10 mouse cellular contexts compared by ENCODE assay signal in genomic region chr4:32923436-32923835, GRCm38 (mm10). TPM values are rescaled to one million over a fixed set of nuclear protein-coding genes. Genes with fewer than 3 reads are reported as not detected.
DNase-seq lines count a peak whose midpoint lies in the region; ATAC-seq and TF ChIP-seq lines count a peak whose summit lies in the region.
"Had no signal": no experiment of that assay in that cellular context is flagged by ENCODE, and none has a peak within 500 bp of the region (broad histone marks: within the 10 kb centered on the region; RNA-seq: fewer than 3 reads in every experiment).

No protein-coding gene starts in this region.

- TF ChIP-seq POLR2A in brain, embryonic 14.5 days (IDR thresholded peaks at IDR 0.05; ENCODE audit: borderline replicate concordance, extremely low read depth, insufficient read depth, insufficient read length, poor library complexity, severe bottlenecking) = peak; percentile 35; the same call in 1 of the 2 replicates

- H3K4me2 ChIP-seq in heart, embryonic 13.5 days = peak overlapping the region; percentile 53
- H3K4me2 ChIP-seq in forebrain, embryonic 13.5 days = peak overlapping the region; percentile 52
- peak overlapping the region; percentile 47 for H3K4me2 ChIP-seq in midbrain, embryonic 12.5 days (replicated peaks)
- no peak overlapping the region for H3K4me2 ChIP-seq in intestine, embryonic 16.5 days (ENCODE audit: low read depth, low read length)

- intact Hi-C loops in heart, postnatal 25 days (cut with DNase I) = no loop called here

- TF ChIP-seq CTCF in brain, embryonic 14.5 days (IDR thresholded peaks at IDR 0.05; ENCODE audit: borderline replicate concordance, extremely low read depth, insufficient read depth, insufficient read length) = no peak

- no peak for ATAC-seq in heart, embryonic 13.5 days (ENCODE audit: extremely low read depth, insufficient number of reproducible peaks, low FRiP score, low TSS enrichment)
- ATAC-seq in forebrain, embryonic 13.5 days = peak; percentile 96
- peak; percentile 95 for ATAC-seq in midbrain, embryonic 12.5 days (ENCODE audit: low FRiP score, low read depth)
- ATAC-seq in intestine, embryonic 16.5 days = no peak

- H3K9me3 ChIP-seq in heart, embryonic 13.5 days = no peaks in the 10 kb centered on the region
- H3K9me3 ChIP-seq in forebrain, embryonic 13.5 days (replicated peaks) = no peaks in the 10 kb centered on the region
- H3K9me3 ChIP-seq in midbrain, embryonic 12.5 days = no peaks in the 10 kb centered on the region
- no peaks in the 10 kb centered on the region for H3K9me3 ChIP-seq in intestine, embryonic 16.5 days (ENCODE audit: control insufficient read depth, low read length)
- H3K9me3 ChIP-seq: G1E had no signal

- peak overlapping the region; percentile 37 for H3K9ac ChIP-seq in heart, embryonic 13.5 days
- H3K9ac ChIP-seq in forebrain, embryonic 13.5 days = peak overlapping the region; percentile 49
- H3K9ac ChIP-seq in midbrain, embryonic 12.5 days (replicated peaks) = peak overlapping the region; percentile 52
- no peak overlapping the region for H3K9ac ChIP-seq in intestine, embryonic 16.5 days (ENCODE audit: low read depth, low read length)

- H3K36me3 ChIP-seq in heart, embryonic 13.5 days = no peaks in the 10 kb centered on the region
- no peaks in the 10 kb centered on the region for H3K36me3 ChIP-seq in forebrain, embryonic 13.5 days (ENCODE audit: poor library complexity, severe bottlenecking)
- H3K36me3 ChIP-seq in midbrain, embryonic 12.5 days = no peaks in the 10 kb centered on the region
- no peaks in the 10 kb centered on the region for H3K36me3 ChIP-seq in intestine, embryonic 16.5 days (ENCODE audit: control insufficient read depth, insufficient read depth, low read length)
- H3K36me3 ChIP-seq: G1E had no signal

- H3K4me3 ChIP-seq in heart, embryonic 13.5 days = peak overlapping the region; percentile 20
- H3K4me3 ChIP-seq in forebrain, embryonic 13.5 days = peak overlapping the region; percentile 29
- H3K4me3 ChIP-seq in midbrain, embryonic 12.5 days = peak overlapping the region; percentile 30
- H3K4me3 ChIP-seq in intestine, embryonic 16.5 days (ENCODE audit: low read length) = no peak overlapping the region

- H3K4me1 ChIP-seq in heart, embryonic 13.5 days = peaks cover 23% of the 10 kb centered on the region
- peaks cover 41% of the 10 kb centered on the region for H3K4me1 ChIP-seq in forebrain, embryonic 13.5 days
- peaks cover 47% of the 10 kb centered on the region for H3K4me1 ChIP-seq in midbrain, embryonic 12.5 days
- H3K4me1 ChIP-seq in intestine, embryonic 16.5 days (ENCODE audit: control insufficient read depth, insufficient read depth, low read length) = no peaks in the 10 kb centered on the region

- H3K27me3 ChIP-seq in heart, embryonic 13.5 days (replicated peaks) = no peaks in the 10 kb centered on the region
- H3K27me3 ChIP-seq in forebrain, embryonic 13.5 days = no peaks in the 10 kb centered on the region
- H3K27me3 ChIP-seq in midbrain, embryonic 12.5 days = no peaks in the 10 kb centered on the region
- H3K27me3 ChIP-seq in intestine, embryonic 16.5 days (replicated peaks; ENCODE audit: control insufficient read depth, insufficient read depth, low read length) = no peaks in the 10 kb centered on the region

- H3K27ac ChIP-seq in heart, embryonic 13.5 days (replicated peaks) = no peak overlapping the region; the same call in 1 of the 2 replicates
- peak overlapping the region; percentile 95 for H3K27ac ChIP-seq in forebrain, embryonic 13.5 days
- H3K27ac ChIP-seq in midbrain, embryonic 12.5 days (replicated peaks) = peak overlapping the region; percentile 96
- H3K27ac ChIP-seq in intestine, embryonic 16.5 days (ENCODE audit: low read length) = no peak overlapping the region
- H3K27ac ChIP-seq: macrophage had no signal

- DNase-seq in heart, postnatal 25 days (ENCODE audit: low spot score) = no peak
- DNase-seq in brain, embryonic 14.5 days (ENCODE audit: low read depth) = peak; percentile 98
- DNase-seq in left cerebral cortex, adult 9 months (ENCODE audit: low spot score in 2 of 2) = no peak
- DNase-seq in urinary bladder, postnatal 4 days (ENCODE audit: low spot score in 2 of 2) = no peak

- WGBS in heart, embryonic 13.5 days = 4% methylated on average over 10 of the region's 10 CpGs
- 0% methylated on average over 10 of the region's 10 CpGs for WGBS in forebrain, embryonic 13.5 days
- 1% methylated on average over 10 of the region's 10 CpGs for WGBS in midbrain, embryonic 12.5 days
- WGBS in intestine, embryonic 16.5 days = 14% methylated on average over 10 of the region's 10 CpGs

RNA-seq across cellular contexts. Expression of gene Ankrd6, which starts 27.2 kb away (rescaled TPM):
- 4.2 and 5.0 TPM in 2 replicates for polyA plus RNA-seq in heart, embryonic 13.5 days (2015; fragmentation: Nextera tagmentation; extraction: Ambion mirVana)
- 1 to 10 TPM; 2.7 to 3.7 TPM for total RNA-seq in heart, postnatal 25 days (2021)
- 11.6 and 19.1 TPM in 2 replicates for polyA plus RNA-seq in brain, embryonic 14.5 days (2012; rRNA removed)
- polyA plus RNA-seq in forebrain, embryonic 13.5 days (2015; fragmentation: Nextera tagmentation; extraction: Ambion mirVana) = 25.4 and 27.5 TPM in 2 replicates
- polyA plus RNA-seq in midbrain, embryonic 12.5 days (2016; fragmentation: Nextera tagmentation; extraction: Ambion mirVana) = 36.7 and 39.9 TPM in 2 replicates
- polyA plus RNA-seq in intestine, embryonic 16.5 days (2015; fragmentation: Nextera tagmentation; extraction: Ambion mirVana) = 2.8 and 2.9 TPM in 2 replicates

RNA-seq across cellular contexts. Expression of gene Rragd, which starts 59.4 kb away (rescaled TPM):
- polyA plus RNA-seq in heart, embryonic 13.5 days (2015; fragmentation: Nextera tagmentation; extraction: Ambion mirVana) = 40.9 and 43.3 TPM in 2 replicates
- 10 to 100 TPM; 75.9 to 79.1 TPM for total RNA-seq in heart, postnatal 25 days (2021)
- 20.4 and 27.0 TPM in 2 replicates for polyA plus RNA-seq in brain, embryonic 14.5 days (2012; rRNA removed)
- polyA plus RNA-seq in forebrain, embryonic 13.5 days (2015; fragmentation: Nextera tagmentation; extraction: Ambion mirVana) = 22.7 and 23.9 TPM in 2 replicates
- polyA plus RNA-seq in midbrain, embryonic 12.5 days (2016; fragmentation: Nextera tagmentation; extraction: Ambion mirVana) = 38.3 and 44.0 TPM in 2 replicates
- polyA plus RNA-seq in intestine, embryonic 16.5 days (2015; fragmentation: Nextera tagmentation; extraction: Ambion mirVana) = 28.0 and 30.1 TPM in 2 replicates

Comparison
In these comparisons a context has a peak if more than half of its experiments do, and no peak if none do; other contexts are left out.
1. ATAC-seq: peak in forebrain, embryonic 13.5 days (single experiment) and midbrain, embryonic 12.5 days (single experiment); none in heart, embryonic 13.5 days (single experiment) and intestine, embryonic 16.5 days (single experiment).
2. H3K27ac ChIP-seq: peak in forebrain, embryonic 13.5 days (single experiment) and midbrain, embryonic 12.5 days (single experiment); none in heart, embryonic 13.5 days (single experiment) and intestine, embryonic 16.5 days (single experiment).